Mouse (Mus musculus): ENCODE data around the gene Card11. TPM values are rescaled to one million over a fixed set of nuclear protein-coding genes. Genes with fewer than 3 reads are reported as not detected.

Card11 gene
- polyA plus RNA-seq, 1 experiment from 2014 or later: 0.43 TPM

DNA sequence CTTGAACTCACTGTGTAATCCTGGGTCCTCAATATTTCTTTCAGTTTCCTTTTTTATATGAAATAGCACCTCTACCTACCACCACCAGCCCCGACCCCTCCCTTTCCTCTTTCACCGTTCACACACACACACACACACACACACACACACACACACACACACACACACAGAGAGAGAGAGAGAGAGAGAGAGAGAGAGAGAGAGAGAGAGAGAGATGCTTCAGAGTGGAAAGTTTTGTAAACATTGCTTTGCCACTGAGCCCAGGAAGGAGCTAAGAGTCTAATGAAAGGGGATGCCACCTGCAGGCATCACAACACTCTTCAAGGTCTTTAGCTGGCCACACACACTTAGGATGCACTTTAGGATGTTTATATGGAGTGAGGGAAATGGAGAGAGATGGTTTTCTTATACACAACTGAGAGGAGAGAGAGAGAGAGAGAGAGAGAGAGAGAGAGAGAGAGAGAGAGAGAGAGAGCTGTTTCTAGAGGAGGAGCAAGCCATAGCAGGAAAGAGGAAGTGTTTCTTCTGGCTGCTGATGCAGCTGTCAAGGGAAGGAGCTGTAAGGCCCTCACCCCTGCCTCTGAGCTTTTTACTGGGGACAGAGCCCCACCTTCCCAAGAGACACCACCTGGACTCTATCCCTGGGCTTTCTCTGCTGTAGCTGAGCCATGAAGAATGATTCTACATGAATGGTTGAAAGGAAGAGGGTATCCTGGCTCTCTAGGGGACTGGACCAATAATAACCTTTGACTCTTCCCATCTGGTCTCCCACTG is 17.7 kb upstream of the Card11 start:
- no peak for ATAC-seq
- Histone ChIP-seq H3K9ac (ENCODE audit: low read depth, low read length) (no peak overlapping the region), H3K4me3 (ENCODE audit: low read depth, low read length) (no peak overlapping the region), H3K4me1 (replicated peaks; ENCODE audit: control insufficient read depth, insufficient read depth, low read length) (no peaks in the 10 kb centered on the region), H3K36me3 (ENCODE audit: control insufficient read depth, insufficient read depth) (no peaks in the 10 kb centered on the region), H3K27ac (ENCODE audit: low read depth, low read length) (no peak overlapping the region), H3K27me3 (replicated peaks; ENCODE audit: control insufficient read depth, insufficient read depth, low read length) (no peaks in the 10 kb centered on the region), H3K9me3 (ENCODE audit: control insufficient read depth) (no peaks in the 10 kb centered on the region), H3K4me2 (replicated peaks; ENCODE audit: low read depth) (no peak overlapping the region)
- TF ChIP-seq CTCF (IDR thresholded peaks at IDR 0.05; ENCODE audit: low read depth): no peak
- WGBS: 45% methylated on average over 2 of the region's 2 CpGs

DNA sequence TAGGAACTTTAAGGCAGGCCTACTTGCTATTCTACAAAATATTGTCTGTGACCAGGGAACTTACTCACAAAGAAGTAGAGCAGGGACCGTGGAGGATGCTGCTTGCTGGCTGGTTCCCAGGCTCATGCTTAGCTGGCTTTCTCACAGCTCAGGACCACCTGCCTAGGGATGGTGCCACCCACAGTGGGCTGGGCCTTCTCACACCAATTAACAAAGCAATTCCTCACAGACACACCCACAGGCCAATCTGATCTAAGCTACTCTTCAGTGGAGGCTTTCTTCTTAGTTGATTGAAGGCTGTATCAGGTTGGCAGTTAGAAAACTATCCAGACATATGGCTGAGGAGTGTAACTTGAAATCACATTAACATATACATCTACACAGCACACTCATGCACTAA is 15.7 kb upstream of the Card11 start:
- Histone ChIP-seq H3K27me3 (replicated peaks; ENCODE audit: control insufficient read depth, insufficient read depth, low read length) (no peaks in the 10 kb centered on the region), H3K36me3 (ENCODE audit: control insufficient read depth, insufficient read depth) (no peaks in the 10 kb centered on the region), H3K9ac (ENCODE audit: low read depth, low read length) (no peak overlapping the region), H3K27ac (ENCODE audit: low read depth, low read length) (no peak overlapping the region), H3K9me3 (ENCODE audit: control insufficient read depth) (no peaks in the 10 kb centered on the region), H3K4me3 (ENCODE audit: low read depth, low read length) (no peak overlapping the region), H3K4me2 (replicated peaks; ENCODE audit: low read depth) (no peak overlapping the region), H3K4me1 (replicated peaks; ENCODE audit: control insufficient read depth, insufficient read depth, low read length) (no peaks in the 10 kb centered on the region)
- TF ChIP-seq CTCF (IDR thresholded peaks at IDR 0.05; ENCODE audit: low read depth): no peak
- no peak for ATAC-seq
- WGBS: 74% methylated on average over 1 of the region's 1 CpGs

GRCm38 (mm10) chr5:141014216-141014615 is 13.8 kb upstream of the Card11 start:
- WGBS: 89% methylated on average over 6 of the region's 6 CpGs

DNA sequence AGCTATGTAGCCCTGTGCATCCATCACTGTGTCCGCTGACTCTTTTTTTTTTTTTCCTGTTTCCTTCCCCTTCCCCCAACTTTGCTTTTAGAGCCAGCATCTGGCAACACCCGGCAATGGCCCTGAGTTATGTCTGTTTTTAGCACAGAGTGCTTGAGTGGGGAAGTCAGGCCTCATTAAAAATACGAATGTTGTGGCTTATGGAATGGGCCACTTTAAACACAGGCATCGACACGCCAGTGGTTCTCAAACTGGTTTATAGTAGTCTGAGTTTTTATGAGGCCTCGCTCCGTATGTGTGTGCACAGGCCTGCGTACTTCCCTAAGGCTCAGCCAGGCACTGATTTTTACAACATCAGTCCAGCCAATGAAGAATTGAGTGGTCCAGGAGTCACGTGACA is 13.1 kb upstream of the Card11 start:
- no peak for TF ChIP-seq CTCF (IDR thresholded peaks at IDR 0.05; ENCODE audit: low read depth)
- Histone ChIP-seq H3K4me1 (replicated peaks; ENCODE audit: control insufficient read depth, insufficient read depth, low read length) (no peaks in the 10 kb centered on the region), H3K9ac (ENCODE audit: low read depth, low read length) (no peak overlapping the region), H3K4me3 (ENCODE audit: low read depth, low read length) (no peak overlapping the region), H3K27ac (ENCODE audit: low read depth, low read length) (no peak overlapping the region), H3K4me2 (replicated peaks; ENCODE audit: low read depth) (no peak overlapping the region; the same call in 1 of the 2 replicates), H3K27me3 (replicated peaks; ENCODE audit: control insufficient read depth, insufficient read depth, low read length) (no peaks in the 10 kb centered on the region), H3K9me3 (ENCODE audit: control insufficient read depth) (no peaks in the 10 kb centered on the region), H3K36me3 (ENCODE audit: control insufficient read depth, insufficient read depth) (no peaks in the 10 kb centered on the region)
- ATAC-seq: no peak
- WGBS: 48% methylated on average over 9 of the region's 9 CpGs

More at GRCm38 (mm10) chr5:141014216-141014615, 13.8 kb upstream of the Card11 start:
- Histone ChIP-seq H3K9me3 (ENCODE audit: control insufficient read depth) (no peaks in the 10 kb centered on the region), H3K9ac (ENCODE audit: low read depth, low read length) (no peak overlapping the region), H3K27ac (ENCODE audit: low read depth, low read length) (no peak overlapping the region), H3K4me3 (ENCODE audit: low read depth, low read length) (no peak overlapping the region), H3K4me1 (replicated peaks; ENCODE audit: control insufficient read depth, insufficient read depth, low read length) (no peaks in the 10 kb centered on the region), H3K4me2 (replicated peaks; ENCODE audit: low read depth) (no peak overlapping the region), H3K36me3 (ENCODE audit: control insufficient read depth, insufficient read depth) (no peaks in the 10 kb centered on the region), H3K27me3 (replicated peaks; ENCODE audit: control insufficient read depth, insufficient read depth, low read length) (no peaks in the 10 kb centered on the region)
- ATAC-seq: no peak
- TF ChIP-seq CTCF (IDR thresholded peaks at IDR 0.05; ENCODE audit: low read depth): no peak

GRCm38 (mm10) chr5:141005491-141005890 is 5.1 kb upstream of the Card11 start:
- no peak overlapping the region for H3K4me2 ChIP-seq (replicated peaks; ENCODE audit: low read depth)
- no peak for TF ChIP-seq CTCF (IDR thresholded peaks at IDR 0.05; ENCODE audit: low read depth)
- no peak overlapping the region for H3K4me3 ChIP-seq (ENCODE audit: low read depth, low read length)
- no peaks in the 10 kb centered on the region for H3K36me3 ChIP-seq (ENCODE audit: control insufficient read depth, insufficient read depth)
- no peak for ATAC-seq
- no peak overlapping the region for H3K27ac ChIP-seq (ENCODE audit: low read depth, low read length)
- H3K4me1 ChIP-seq (replicated peaks; ENCODE audit: control insufficient read depth, insufficient read depth, low read length): no peaks in the 10 kb centered on the region
- H3K27me3 ChIP-seq (replicated peaks; ENCODE audit: control insufficient read depth, insufficient read depth, low read length): no peaks in the 10 kb centered on the region
- WGBS: 76% methylated on average over 5 of the region's 5 CpGs
- H3K9me3 ChIP-seq (ENCODE audit: control insufficient read depth): no peaks in the 10 kb centered on the region
- no peak overlapping the region for H3K9ac ChIP-seq (ENCODE audit: low read depth, low read length)

DNA sequence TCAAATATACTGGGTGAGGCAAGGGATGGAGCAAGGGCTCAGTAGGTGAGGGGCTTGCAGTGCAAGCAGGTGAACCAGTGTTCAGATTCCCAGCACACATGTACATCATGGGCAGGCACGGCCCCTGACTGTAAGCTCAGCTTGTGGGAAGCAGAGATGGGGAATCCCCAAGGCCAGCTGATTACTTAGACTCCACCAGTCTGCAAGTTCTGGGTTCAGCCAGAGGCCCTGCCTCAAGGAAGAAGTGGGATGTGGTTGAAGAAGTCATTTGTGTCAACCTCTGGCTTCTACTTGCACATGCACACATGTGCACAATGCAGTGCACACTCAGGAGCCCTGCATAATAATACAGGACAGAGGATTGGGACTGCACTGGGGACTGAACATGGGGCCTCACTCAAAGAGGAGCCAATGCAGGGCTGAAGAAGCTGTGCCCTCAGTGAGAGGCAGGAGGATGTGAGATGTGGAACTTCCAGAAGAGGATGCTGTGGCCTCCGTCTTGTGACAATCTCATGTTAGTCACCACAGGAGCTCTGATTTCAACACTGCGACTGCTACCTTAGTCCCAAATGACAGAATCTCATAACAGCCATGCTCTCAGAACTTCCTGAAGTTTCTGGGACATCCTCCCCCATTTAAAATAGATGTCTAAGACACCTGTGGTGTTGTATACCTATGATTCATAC is 3.8 kb upstream of the Card11 start:
- no peak overlapping the region for H3K27ac ChIP-seq (ENCODE audit: low read depth, low read length)
- TF ChIP-seq CTCF (IDR thresholded peaks at IDR 0.05; ENCODE audit: low read depth): no peak
- H3K4me1 ChIP-seq (replicated peaks; ENCODE audit: control insufficient read depth, insufficient read depth, low read length): no peaks in the 10 kb centered on the region
- H3K9me3 ChIP-seq (ENCODE audit: control insufficient read depth): no peaks in the 10 kb centered on the region
- H3K36me3 ChIP-seq (ENCODE audit: control insufficient read depth, insufficient read depth): no peaks in the 10 kb centered on the region
- no peak for ATAC-seq
- no peak overlapping the region for H3K4me2 ChIP-seq (replicated peaks; ENCODE audit: low read depth)
- no peak overlapping the region for H3K4me3 ChIP-seq (ENCODE audit: low read depth, low read length)
- no peak overlapping the region for H3K9ac ChIP-seq (ENCODE audit: low read depth, low read length)
- H3K27me3 ChIP-seq (replicated peaks; ENCODE audit: control insufficient read depth, insufficient read depth, low read length): no peaks in the 10 kb centered on the region
- 91% methylated on average over 3 of the region's 3 CpGs for WGBS
